Mouse (Mus musculus): ENCODE data around the gene Thada. TPM values are rescaled to one million over a fixed set of nuclear protein-coding genes. Genes with fewer than 3 reads are reported as not detected.
"Not testable (repeated sequence)": the region's sequence is repeated elsewhere in the genome, so short reads cannot be mapped to it uniquely, and the experiment has no call there.

Gene Thada
- polyA plus RNA-seq, 1 experiment from 2014 or later: 8.9 TPM

GRCm38 (mm10) chr17:84224217-84224887 is 241.7 kb downstream of the Thada start:
- Histone ChIP-seq H3K4me3 (ENCODE audit: low read depth, low read length) (no peak overlapping the region), H3K9ac (ENCODE audit: low read depth, low read length) (no peak overlapping the region), H3K4me2 (no peak overlapping the region), H3K27me3 (ENCODE audit: control insufficient read depth, insufficient read depth, low read length) (no peaks in the 10 kb centered on the region), H3K27ac (ENCODE audit: low read depth, low read length) (no peak overlapping the region), H3K36me3 (ENCODE audit: control insufficient read depth, insufficient read depth, low read length) (peaks cover 4% of the 10 kb centered on the region), H3K4me1 (ENCODE audit: control insufficient read depth, insufficient read depth, low read length) (peaks cover 7% of the 10 kb centered on the region; the same call in 1 of the 2 replicates), H3K9me3 (replicated peaks; ENCODE audit: control insufficient read depth, low read length) (no peaks in the 10 kb centered on the region)
- no peak for ATAC-seq (replicated peaks; ENCODE audit: insufficient number of reproducible peaks, low FRiP score, low TSS enrichment)
- 77% methylated on average over 15 of the region's 15 CpGs for WGBS (ENCODE audit: insufficient replicate concordance)

GRCm38 (mm10) chr17:84218841-84219240 is 247.2 kb downstream of the Thada start:
- not testable (repeated sequence) for H3K27ac ChIP-seq (ENCODE audit: low read depth, low read length); H3K4me2 ChIP-seq; H3K27me3 ChIP-seq (ENCODE audit: control insufficient read depth, insufficient read depth, low read length); H3K9me3 ChIP-seq (replicated peaks; ENCODE audit: control insufficient read depth, low read length); H3K4me1 ChIP-seq (ENCODE audit: control insufficient read depth, insufficient read depth, low read length); H3K9ac ChIP-seq (ENCODE audit: low read depth, low read length); H3K4me3 ChIP-seq (ENCODE audit: low read depth, low read length); H3K36me3 ChIP-seq (ENCODE audit: control insufficient read depth, insufficient read depth, low read length); ATAC-seq (replicated peaks; ENCODE audit: insufficient number of reproducible peaks, low FRiP score, low TSS enrichment)
- 95% methylated on average over 2 of the region's 2 CpGs for WGBS (ENCODE audit: insufficient replicate concordance)

GRCm38 (mm10) chr17:84217696-84218095 is 248.3 kb downstream of the Thada start:
- no peaks in the 10 kb centered on the region for H3K27me3 ChIP-seq (ENCODE audit: control insufficient read depth, insufficient read depth, low read length)
- WGBS (ENCODE audit: insufficient replicate concordance): 71% methylated on average over 3 of the region's 3 CpGs
- no peaks in the 10 kb centered on the region for H3K4me1 ChIP-seq (ENCODE audit: control insufficient read depth, insufficient read depth, low read length)
- H3K36me3 ChIP-seq (ENCODE audit: control insufficient read depth, insufficient read depth, low read length): peaks cover 4% of the 10 kb centered on the region; the same call in 1 of the 2 replicates
- no peak for ATAC-seq (replicated peaks; ENCODE audit: insufficient number of reproducible peaks, low FRiP score, low TSS enrichment)
- H3K9ac ChIP-seq (ENCODE audit: low read depth, low read length): no peak overlapping the region
- no peak overlapping the region for H3K4me3 ChIP-seq (ENCODE audit: low read depth, low read length)
- no peaks in the 10 kb centered on the region for H3K9me3 ChIP-seq (replicated peaks; ENCODE audit: control insufficient read depth, low read length)
- H3K4me2 ChIP-seq: no peak overlapping the region
- no peak overlapping the region for H3K27ac ChIP-seq (ENCODE audit: low read depth, low read length)

- 84% methylated on average over 6 of the region's 6 CpGs for WGBS (ENCODE audit: insufficient replicate concordance)
- ATAC-seq (replicated peaks; ENCODE audit: insufficient number of reproducible peaks, low FRiP score, low TSS enrichment): no peak
- Histone ChIP-seq H3K4me1 (ENCODE audit: control insufficient read depth, insufficient read depth, low read length) (no peaks in the 10 kb centered on the region), H3K27me3 (ENCODE audit: control insufficient read depth, insufficient read depth, low read length) (no peaks in the 10 kb centered on the region), H3K36me3 (ENCODE audit: control insufficient read depth, insufficient read depth, low read length) (peaks cover 4% of the 10 kb centered on the region; the same call in 1 of the 2 replicates), H3K9me3 (replicated peaks; ENCODE audit: control insufficient read depth, low read length) (no peaks in the 10 kb centered on the region), H3K4me2 (no peak overlapping the region), H3K4me3 (ENCODE audit: low read depth, low read length) (no peak overlapping the region), H3K9ac (ENCODE audit: low read depth, low read length) (no peak overlapping the region), H3K27ac (ENCODE audit: low read depth, low read length) (no peak overlapping the region)
Measured at GRCm38 (mm10) chr17:84215264-84215960, 250.6 kb downstream of the Thada start.

GRCm38 (mm10) chr17:84213464-84213863 is 252.5 kb downstream of the Thada start:
- no peaks in the 10 kb centered on the region for H3K36me3 ChIP-seq (ENCODE audit: control insufficient read depth, insufficient read depth, low read length)
- H3K27ac ChIP-seq (ENCODE audit: low read depth, low read length): no peak overlapping the region
- H3K9ac ChIP-seq (ENCODE audit: low read depth, low read length): no peak overlapping the region
- no peaks in the 10 kb centered on the region for H3K27me3 ChIP-seq (ENCODE audit: control insufficient read depth, insufficient read depth, low read length)
- H3K9me3 ChIP-seq (replicated peaks; ENCODE audit: control insufficient read depth, low read length): no peaks in the 10 kb centered on the region
- ATAC-seq (replicated peaks; ENCODE audit: insufficient number of reproducible peaks, low FRiP score, low TSS enrichment): no peak
- WGBS (ENCODE audit: insufficient replicate concordance): 88% methylated on average over 3 of the region's 3 CpGs
- no peaks in the 10 kb centered on the region for H3K4me1 ChIP-seq (ENCODE audit: control insufficient read depth, insufficient read depth, low read length)
- H3K4me2 ChIP-seq: no peak overlapping the region
- H3K4me3 ChIP-seq (ENCODE audit: low read depth, low read length): no peak overlapping the region

GRCm38 (mm10) chr17:84207611-84208010 is 258.4 kb downstream of the Thada start:
- WGBS (ENCODE audit: insufficient replicate concordance): 86% methylated on average over 3 of the region's 3 CpGs
- no peaks in the 10 kb centered on the region for H3K9me3 ChIP-seq (replicated peaks; ENCODE audit: control insufficient read depth, low read length)

GRCm38 (mm10) chr17:84206239-84206638 is 259.8 kb downstream of the Thada start:
- no peak for ATAC-seq (replicated peaks; ENCODE audit: insufficient number of reproducible peaks, low FRiP score, low TSS enrichment)
- Histone ChIP-seq H3K36me3 (ENCODE audit: control insufficient read depth, insufficient read depth, low read length) (no peaks in the 10 kb centered on the region; the same call in 1 of the 2 replicates), H3K4me2 (no peak overlapping the region), H3K4me3 (ENCODE audit: low read depth, low read length) (no peak overlapping the region), H3K27ac (ENCODE audit: low read depth, low read length) (no peak overlapping the region), H3K9me3 (replicated peaks; ENCODE audit: control insufficient read depth, low read length) (no peaks in the 10 kb centered on the region), H3K9ac (ENCODE audit: low read depth, low read length) (no peak overlapping the region), H3K27me3 (ENCODE audit: control insufficient read depth, insufficient read depth, low read length) (no peaks in the 10 kb centered on the region), H3K4me1 (ENCODE audit: control insufficient read depth, insufficient read depth, low read length) (peaks cover 9% of the 10 kb centered on the region; the same call in 1 of the 2 replicates)
- 84% methylated on average over 3 of the region's 3 CpGs for WGBS (ENCODE audit: insufficient replicate concordance)

More at GRCm38 (mm10) chr17:84207611-84208010, 258.4 kb downstream of the Thada start:
- ATAC-seq (replicated peaks; ENCODE audit: insufficient number of reproducible peaks, low FRiP score, low TSS enrichment): no peak
- H3K9ac ChIP-seq (ENCODE audit: low read depth, low read length): no peak overlapping the region
- H3K4me1 ChIP-seq (ENCODE audit: control insufficient read depth, insufficient read depth, low read length): peaks cover 9% of the 10 kb centered on the region; the same call in 1 of the 2 replicates
- H3K36me3 ChIP-seq (ENCODE audit: control insufficient read depth, insufficient read depth, low read length): no peaks in the 10 kb centered on the region; the same call in 1 of the 2 replicates
- H3K4me3 ChIP-seq (ENCODE audit: low read depth, low read length): no peak overlapping the region
- H3K4me2 ChIP-seq: no peak overlapping the region
- no peaks in the 10 kb centered on the region for H3K27me3 ChIP-seq (ENCODE audit: control insufficient read depth, insufficient read depth, low read length)
- no peak overlapping the region for H3K27ac ChIP-seq (ENCODE audit: low read depth, low read length)

- Histone ChIP-seq H3K4me1 (ENCODE audit: control insufficient read depth, insufficient read depth, low read length) (peaks cover 9% of the 10 kb centered on the region; the same call in 1 of the 2 replicates), H3K9me3 (replicated peaks; ENCODE audit: control insufficient read depth, low read length) (no peaks in the 10 kb centered on the region), H3K27me3 (ENCODE audit: control insufficient read depth, insufficient read depth, low read length) (no peaks in the 10 kb centered on the region), H3K9ac (ENCODE audit: low read depth, low read length) (no peak overlapping the region), H3K36me3 (ENCODE audit: control insufficient read depth, insufficient read depth, low read length) (no peaks in the 10 kb centered on the region; the same call in 1 of the 2 replicates), H3K4me3 (ENCODE audit: low read depth, low read length) (no peak overlapping the region), H3K27ac (ENCODE audit: low read depth, low read length) (no peak overlapping the region), H3K4me2 (no peak overlapping the region)
- ATAC-seq (replicated peaks; ENCODE audit: insufficient number of reproducible peaks, low FRiP score, low TSS enrichment): no peak
- WGBS (ENCODE audit: insufficient replicate concordance): 74% methylated on average over 5 of the region's 5 CpGs
Measured at GRCm38 (mm10) chr17:84204962-84205361, 261.0 kb downstream of the Thada start.
